Mouse (Mus musculus) kidney, embryonic 16.5 days (tissue): ENCODE measurements around the gene Git2. TPM values are rescaled to one million over a fixed set of nuclear protein-coding genes. Genes with fewer than 3 reads are reported as not detected.

Experiments
- ATAC-seq: fragments of 200-750 bp; cut with Nextera tagmentation; 2 replicates; pipeline ENCODE4 v1.8.0; 2017; ENCODE audit warnings: moderate TSS enrichment; ENCODE audit not compliant: low FRiP score, low TSS enrichment
- H3K27ac ChIP-seq: fragments of 300-500 bp; sonication (generic); 2 replicates; pipeline ENCODE4 v1.5.1; 2014; ENCODE audit warnings: low read length
- H3K27me3 ChIP-seq: fragments of 300-500 bp; sonication (generic); 2 replicates; pipeline ENCODE4 v1.6.1; 2014; ENCODE audit warnings: low read length, control low read depth, mixed read lengths; ENCODE audit not compliant: insufficient read depth
- H3K36me3 ChIP-seq: fragments of 300-500 bp; sonication (generic); 2 replicates; pipeline ENCODE4 v1.6.1; 2014; ENCODE audit warnings: low read length, control low read depth, mixed read lengths; ENCODE audit not compliant: insufficient read depth
- H3K4me1 ChIP-seq: fragments of 300-500 bp; sonication (generic); 2 replicates; pipeline ENCODE4 v1.6.1; 2014; ENCODE audit warnings: low read length, control low read depth, mixed read lengths; ENCODE audit not compliant: insufficient read depth
- H3K4me2 ChIP-seq: fragments of 300-500 bp; sonication (generic); replicated peaks from 2 replicates; pipeline ENCODE4 v1.6.1; 2014; ENCODE audit warnings: low read depth, low read length
- H3K4me3 ChIP-seq: fragments of 300-500 bp; sonication (generic); 2 replicates; pipeline ENCODE4 v1.5.1; 2014; ENCODE audit warnings: mild to moderate bottlenecking, low read length
- H3K9ac ChIP-seq: fragments of 300-500 bp; sonication (generic); replicated peaks from 2 replicates; pipeline ENCODE4 v1.6.1; 2014; ENCODE audit warnings: low read length
- H3K9me3 ChIP-seq: fragments of 300-500 bp; sonication (generic); 2 replicates; pipeline ENCODE4 v1.6.1; 2016; ENCODE audit warnings: low read length, control low read depth
- WGBS: fragments of 180-500 bp; shearing (Covaris S2); extraction: QIAGEN DNeasy Blood & Tissue Kit; methylation state at CpG from one replicate; pipeline ENCODE4 v1.1.7; 2014; 5-methylcytosine and 5-hydroxymethylcytosine counted together
- polyA plus RNA-seq: library from polyadenylated mRNA; unstranded; fragments of >200 nt; fragmentation: Nextera tagmentation; extraction: Ambion mirVana; gene quantifications from 2 replicates; pipeline ENCODE4 v1.2.1, GENCODE M21; 2015

The Git2 gene
- polyA plus RNA-seq, 1 experiment from 2014 or later = 45.7 TPM

GRCm38 (mm10) chr5:114731969-114732368 is 43.3 kb downstream of the Git2 start:
- Histone ChIP-seq H3K27ac (no peak overlapping the region), H3K36me3 (peaks cover 69% of the 10 kb centered on the region), H3K4me1 (peaks cover 6% of the 10 kb centered on the region), H3K4me3 (no peak overlapping the region), H3K27me3 (no peaks in the 10 kb centered on the region), H3K4me2 (no peak overlapping the region), H3K9ac (no peak overlapping the region), H3K9me3 (no peaks in the 10 kb centered on the region)
- no peak for ATAC-seq
- WGBS = 84% methylated on average over 15 of the region's 15 CpGs

GRCm38 (mm10) chr5:114731498-114731897 is 43.8 kb downstream of the Git2 start:
- no peak overlapping the region for H3K27ac ChIP-seq
- H3K4me2 ChIP-seq = no peak overlapping the region
- no peak overlapping the region for H3K4me3 ChIP-seq
- H3K9me3 ChIP-seq = no peaks in the 10 kb centered on the region
- peaks cover 6% of the 10 kb centered on the region for H3K4me1 ChIP-seq
- H3K9ac ChIP-seq = no peak overlapping the region
- 56% methylated on average over 6 of the region's 6 CpGs for WGBS
- H3K36me3 ChIP-seq = peaks cover 65% of the 10 kb centered on the region
- no peaks in the 10 kb centered on the region for H3K27me3 ChIP-seq
- ATAC-seq = 0 out of 2 replicates have a peak, but pooled peaks have one; percentile 17

GRCm38 (mm10) chr5:114730129-114730528 is 45.2 kb downstream of the Git2 start:
- no peaks in the 10 kb centered on the region for H3K9me3 ChIP-seq
- no peak overlapping the region for H3K9ac ChIP-seq
- H3K4me2 ChIP-seq = no peak overlapping the region
- 39% methylated on average over 10 of the region's 10 CpGs for WGBS
- peaks cover 6% of the 10 kb centered on the region for H3K4me1 ChIP-seq
- H3K36me3 ChIP-seq = peaks cover 55% of the 10 kb centered on the region
- no peak overlapping the region for H3K27ac ChIP-seq
- ATAC-seq = peak; percentile 64; the same call in 1 of the 2 replicates
- H3K4me3 ChIP-seq = no peak overlapping the region
- no peaks in the 10 kb centered on the region for H3K27me3 ChIP-seq

GRCm38 (mm10) chr5:114728160-114728559 is 47.2 kb downstream of the Git2 start:
- H3K27ac ChIP-seq = no peak overlapping the region
- WGBS = 82% methylated on average over 10 of the region's 10 CpGs
- H3K9ac ChIP-seq = no peak overlapping the region
- H3K4me3 ChIP-seq = no peak overlapping the region
- H3K9me3 ChIP-seq = peaks cover 6% of the 10 kb centered on the region; the same call in 1 of the 2 replicates
- no peaks in the 10 kb centered on the region for H3K27me3 ChIP-seq
- ATAC-seq = no peak
- no peak overlapping the region for H3K4me2 ChIP-seq
- peaks cover 6% of the 10 kb centered on the region for H3K4me1 ChIP-seq
- H3K36me3 ChIP-seq = peaks cover 44% of the 10 kb centered on the region

- peaks cover 34% of the 10 kb centered on the region for H3K4me1 ChIP-seq
- H3K4me3 ChIP-seq = no peak overlapping the region
- peaks cover 34% of the 10 kb centered on the region for H3K36me3 ChIP-seq
- ATAC-seq = no peak
- H3K27me3 ChIP-seq = no peaks in the 10 kb centered on the region
- H3K9ac ChIP-seq = no peak overlapping the region
- no peak overlapping the region for H3K4me2 ChIP-seq
- H3K27ac ChIP-seq = no peak overlapping the region
- WGBS = 90% methylated on average over 13 of the region's 13 CpGs
- H3K9me3 ChIP-seq = peaks cover 6% of the 10 kb centered on the region; the same call in 1 of the 2 replicates
Observed at GRCm38 (mm10) chr5:114722846-114723245, 52.5 kb downstream of the Git2 start.

- Histone ChIP-seq H3K4me1 (peaks cover 34% of the 10 kb centered on the region), H3K9me3 (peaks cover 6% of the 10 kb centered on the region; the same call in 1 of the 2 replicates), H3K36me3 (peaks cover 40% of the 10 kb centered on the region), H3K4me3 (no peak overlapping the region), H3K4me2 (no peak overlapping the region), H3K27me3 (no peaks in the 10 kb centered on the region), H3K9ac (no peak overlapping the region), H3K27ac (peak overlapping the region; percentile 71)
- ATAC-seq = no peak
- WGBS = 87% methylated on average over 10 of the region's 10 CpGs
Observed at GRCm38 (mm10) chr5:114721969-114722368, 53.3 kb downstream of the Git2 start.

GRCm38 (mm10) chr5:114720784-114721183 is 54.5 kb downstream of the Git2 start:
- Histone ChIP-seq H3K27ac (peak overlapping the region; percentile 71), H3K4me1 (peaks cover 34% of the 10 kb centered on the region), H3K4me3 (no peak overlapping the region), H3K36me3 (peaks cover 50% of the 10 kb centered on the region), H3K4me2 (no peak overlapping the region), H3K9me3 (peaks cover 6% of the 10 kb centered on the region; the same call in 1 of the 2 replicates), H3K27me3 (no peaks in the 10 kb centered on the region), H3K9ac (no peak overlapping the region)
- 40% methylated on average over 11 of the region's 11 CpGs for WGBS
- peak; percentile 71 for ATAC-seq

GRCm38 (mm10) chr5:114719928-114720270 is 55.4 kb downstream of the Git2 start:
- H3K4me1 ChIP-seq = peaks cover 34% of the 10 kb centered on the region
- H3K9ac ChIP-seq = no peak overlapping the region
- no peak overlapping the region for H3K4me3 ChIP-seq
- H3K27ac ChIP-seq = peak overlapping the region; percentile 71
- no peak overlapping the region for H3K4me2 ChIP-seq
- WGBS = 91% methylated on average over 6 of the region's 6 CpGs
- H3K36me3 ChIP-seq = peaks cover 57% of the 10 kb centered on the region
- H3K9me3 ChIP-seq = peaks cover 6% of the 10 kb centered on the region; the same call in 1 of the 2 replicates
- ATAC-seq = no peak
- H3K27me3 ChIP-seq = no peaks in the 10 kb centered on the region

GRCm38 (mm10) chr5:114719003-114719927 is 56.1 kb downstream of the Git2 start:
- H3K9me3 ChIP-seq = peaks cover 3% of the 10 kb centered on the region; the same call in 1 of the 2 replicates
- H3K4me2 ChIP-seq = no peak overlapping the region
- no peaks in the 10 kb centered on the region for H3K27me3 ChIP-seq
- no peak overlapping the region for H3K4me3 ChIP-seq
- 75% methylated on average over 20 of the region's 20 CpGs for WGBS
- peaks cover 59% of the 10 kb centered on the region for H3K36me3 ChIP-seq
- H3K4me1 ChIP-seq = peaks cover 34% of the 10 kb centered on the region
- no peak overlapping the region for H3K9ac ChIP-seq
- peak; percentile 76 for ATAC-seq
- peak overlapping the region; percentile 51; the same call in 1 of the 2 replicates for H3K27ac ChIP-seq

GRCm38 (mm10) chr5:114718483-114718882 is 56.8 kb downstream of the Git2 start:
- H3K27ac ChIP-seq = peak overlapping the region; percentile 44; the same call in 1 of the 2 replicates
- 86% methylated on average over 13 of the region's 13 CpGs for WGBS
- H3K9me3 ChIP-seq = no peaks in the 10 kb centered on the region
- H3K36me3 ChIP-seq = peaks cover 62% of the 10 kb centered on the region
- no peak overlapping the region for H3K9ac ChIP-seq
- H3K4me3 ChIP-seq = no peak overlapping the region
- no peak overlapping the region for H3K4me2 ChIP-seq
- H3K4me1 ChIP-seq = peaks cover 34% of the 10 kb centered on the region
- no peak for ATAC-seq
- H3K27me3 ChIP-seq = no peaks in the 10 kb centered on the region
